Mouse (Mus musculus) adrenal gland, adult 18-20 months (tissue): Measurements from ENCODE around the gene Apof. TPM values are rescaled to one million over a fixed set of nuclear protein-coding genes. Genes with fewer than 3 reads are reported as not detected.

ENCODE experiments used
- DNase-seq, 2 experiments: peaks; one replicate each; pipeline ENCODE4 v3.0.0; 2021 to 2022; ENCODE audit warnings: low spot score in 2 of 2
- total RNA-seq, 2 experiments: library from RNA; stranded (reverse); gene quantifications; 1 replicate in 1 of 2; 2 replicates in 1 of 2; pipeline ENCODE4 v1.2.3; 2021

Gene Apof
- total RNA-seq, 2 experiments from 2014 or later: 0.64 to 10.7 TPM

- no peak for DNase-seq
Measured at GRCm38 (mm10) chr10:128297221-128297620, 28.8 kb downstream of the Apof start.

- no peak for DNase-seq
Measured at GRCm38 (mm10) chr10:128297622-128298021, 29.2 kb downstream of the Apof start.

GRCm38 (mm10) chr10:128298243-128298642 lies 29.8 kb downstream of the Apof start:
- no peak for DNase-seq

- no peak for DNase-seq
Measured at GRCm38 (mm10) chr10:128298702-128299171, 30.3 kb downstream of the Apof start, which contains the start of gene Il23a. Gene Il23a (minus strand): TSS chr10:128298752.

- no peak for DNase-seq
Measured at GRCm38 (mm10) chr10:128302357-128302756, 33.9 kb downstream of the Apof start.

- DNase-seq: no peak
Measured at GRCm38 (mm10) chr10:128302785-128303125, 34.3 kb downstream of the Apof start.

- DNase-seq: peak; percentile 99 to 100
Measured at GRCm38 (mm10) chr10:128303126-128304021, 34.9 kb downstream of the Apof start, which contains the start of gene Pan2. Gene Pan2 (plus strand): TSS chr10:128303335.

- DNase-seq: no peak
Measured at GRCm38 (mm10) chr10:128309654-128310053, 41.2 kb downstream of the Apof start.

GRCm38 (mm10) chr10:128310177-128310576 lies 41.7 kb downstream of the Apof start:
- peak; percentile 46 to 58 for DNase-seq

GRCm38 (mm10) chr10:128310902-128311301 lies 42.4 kb downstream of the Apof start:
- no peak for DNase-seq

GRCm38 (mm10) chr10:128315578-128315977 lies 47.1 kb downstream of the Apof start:
- DNase-seq: no peak

Other genes with a start within 250 kb of the Apof start
- gene Naca, start 233.1 kb upstream of the Apof start, total RNA-seq: 100 to 1,000 TPM; 612 to 654 TPM
- gene Ptges3, start 209.7 kb upstream of the Apof start, total RNA-seq: 100 to 1,000 TPM; 228 to 248 TPM
- gene Atp5b, start 185.4 kb upstream of the Apof start, total RNA-seq: 1,000 to 10,000 TPM; 2,783 to 4,328 TPM
- 10 to 100 TPM; 35.6 to 45.3 TPM for gene Baz2a, start 177.1 kb upstream of the Apof start, total RNA-seq
- 100 to 1,000 TPM in 1 of 2 experiments, 10 to 100 TPM in 1; 90.1 to 106 TPM for gene Rbms2, start 88.4 kb upstream of the Apof start, total RNA-seq
- gene Gls2, start 74.2 kb upstream of the Apof start, total RNA-seq: 1 to 10 TPM; 2.9 TPM
- 10 to 100 TPM; 15.4 to 17.7 TPM for gene Spryd4, start 56.9 kb upstream of the Apof start, total RNA-seq
- gene Mip, start 42.8 kb upstream of the Apof start, total RNA-seq: not detected
- gene Timeless, start 36.6 kb upstream of the Apof start, total RNA-seq: 1 to 10 TPM; 3.9 to 5.4 TPM
- gene Apon, start 14.6 kb upstream of the Apof start, total RNA-seq: not detected
- gene Stat2, start 1.9 kb downstream of the Apof start, total RNA-seq: 10 to 100 TPM; 25.8 to 33.0 TPM
- not detected for gene Il23a, start 30.1 kb downstream of the Apof start, total RNA-seq
- gene Pan2, start 34.7 kb downstream of the Apof start, total RNA-seq: 10 to 100 TPM; 14.5 to 19.1 TPM
- gene Cnpy2, start 53.8 kb downstream of the Apof start, total RNA-seq: 100 to 1,000 TPM; 147 to 165 TPM
- 100 to 1,000 TPM; 349 to 654 TPM for gene Cs, start 69.1 kb downstream of the Apof start, total RNA-seq
- gene Coq10a, start 100.3 kb downstream of the Apof start, total RNA-seq: 10 to 100 TPM; 79.8 to 90.2 TPM
- gene Ankrd52, start 108.4 kb downstream of the Apof start, total RNA-seq: 10 to 100 TPM; 61.7 to 61.8 TPM
- gene Slc39a5, start 132.6 kb downstream of the Apof start, total RNA-seq: under 1 TPM in 1 of 2 experiments, not detected in 1; 0.16 TPM
- 10 to 100 TPM; 74.3 to 75.2 TPM for gene Nabp2, start 142.8 kb downstream of the Apof start, total RNA-seq
- 10 to 100 TPM; 40.0 to 42.2 TPM for gene Rnf41, start 143.0 kb downstream of the Apof start, total RNA-seq
- gene Smarcc2, start 190.6 kb downstream of the Apof start, total RNA-seq: 100 to 1,000 TPM; 113 to 116 TPM
- 100 to 1,000 TPM; 816 to 933 TPM for gene Myl6, start 225.5 kb downstream of the Apof start, total RNA-seq
- 10 to 100 TPM in 1 of 2 experiments, 1 to 10 TPM in 1; 5.3 to 11.6 TPM for gene Myl6b, start 230.0 kb downstream of the Apof start, total RNA-seq